Mouse (Mus musculus): Measurements from ENCODE around the gene Parp11.
"Not testable (repeated sequence)": the region's sequence is repeated elsewhere in the genome, so short reads cannot be mapped to it uniquely, and the experiment has no call there.

The Parp11 gene

DNA sequence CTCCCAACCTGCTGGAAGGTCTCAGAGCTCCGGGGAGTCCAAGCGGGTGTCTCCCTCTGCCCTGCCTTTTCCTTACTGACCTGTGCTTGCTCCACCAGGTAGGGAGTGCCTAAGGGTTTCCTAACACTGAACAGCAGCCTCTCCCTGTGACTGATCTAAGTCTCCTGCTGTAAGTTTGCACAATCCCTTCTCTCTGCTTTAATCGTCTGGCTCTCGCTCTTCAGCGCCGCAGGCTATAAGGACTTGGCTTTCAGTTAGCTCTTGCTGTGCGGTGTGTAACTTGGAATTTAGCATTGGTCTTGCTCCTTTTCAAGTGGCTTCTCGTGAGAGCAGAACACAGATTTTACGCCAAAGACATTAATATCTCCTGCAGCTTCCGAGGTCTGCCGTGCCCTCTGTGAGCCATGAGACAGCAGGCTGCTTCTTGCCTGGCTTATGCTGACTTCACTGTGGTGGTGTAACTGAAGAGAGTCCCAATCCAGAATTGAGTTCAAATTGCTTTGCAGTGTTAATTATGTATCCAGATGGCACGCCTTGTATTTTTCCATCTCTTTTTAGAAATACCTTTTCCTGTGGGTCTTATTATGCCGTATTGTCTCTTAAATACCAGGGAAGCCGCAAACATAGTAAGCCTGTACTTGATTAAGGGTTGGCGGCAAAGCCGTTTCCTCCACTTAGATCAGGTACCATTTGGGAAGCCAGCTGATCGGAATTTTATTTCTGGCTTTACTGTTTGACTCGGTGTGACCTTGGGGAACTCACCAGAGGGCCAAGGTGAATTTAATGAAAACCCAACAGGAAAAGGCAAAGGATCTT lies 50.4 kb downstream of the Parp11 start:
- no peak for DNase-seq

DNA sequence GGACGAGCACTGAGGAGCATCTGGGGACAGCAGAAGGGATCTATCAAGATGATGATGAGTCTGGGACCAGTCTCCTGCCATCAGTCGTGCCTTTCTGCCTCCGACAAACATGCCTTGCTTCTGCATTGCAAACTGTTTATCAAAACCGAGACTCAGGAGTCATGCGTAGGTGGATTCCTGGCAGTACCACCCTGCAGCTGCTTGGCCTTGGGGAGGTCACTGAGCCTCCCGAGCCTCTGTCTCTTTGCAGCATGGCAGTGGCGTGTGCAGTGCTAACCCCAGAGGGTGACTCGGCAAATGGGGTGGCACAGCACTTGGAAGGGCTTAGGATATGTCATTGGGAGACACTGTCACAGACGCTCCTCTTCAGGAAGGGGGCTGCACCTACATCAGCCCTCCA lies 53.5 kb downstream of the Parp11 start:
- no peak for DNase-seq

DNA sequence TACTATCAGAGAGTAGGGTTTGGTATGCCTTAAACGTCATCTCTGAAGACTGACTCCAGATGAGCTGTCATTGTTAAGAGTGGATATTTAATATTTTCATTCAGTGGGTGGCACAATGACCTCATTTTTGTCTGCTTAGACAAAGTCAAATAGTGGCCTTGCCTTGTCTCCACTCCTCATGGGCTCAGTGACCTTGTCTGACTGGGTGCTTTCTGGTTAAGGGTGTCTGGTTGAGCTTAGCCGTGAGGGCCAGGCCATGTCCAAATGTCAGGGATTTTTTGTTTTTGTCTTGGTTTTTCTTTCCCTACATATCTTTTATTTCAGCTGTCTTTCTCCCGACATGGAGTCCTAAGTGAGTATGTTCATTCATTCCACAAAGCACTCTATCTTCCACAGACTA lies 54.2 kb downstream of the Parp11 start:
- DNase-seq, result no peak

DNA sequence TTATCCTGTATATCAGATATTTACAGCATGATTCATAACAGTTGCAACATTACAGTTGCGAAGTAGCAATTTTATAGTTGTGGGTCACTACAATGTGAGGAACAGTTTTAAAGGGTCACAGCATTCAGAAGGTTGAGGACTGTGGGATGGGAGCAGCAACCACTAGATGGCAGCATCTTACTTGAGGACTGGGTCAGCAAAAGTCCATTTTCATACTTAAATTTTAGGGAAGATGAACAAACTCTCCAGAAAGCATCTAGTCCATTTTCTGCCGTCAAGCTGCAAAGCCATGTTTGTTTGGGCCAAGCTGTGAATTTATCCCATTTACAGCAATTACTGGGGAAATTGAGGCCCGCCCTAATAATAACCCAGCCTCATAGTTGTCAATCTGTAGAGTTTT lies 55.9 kb downstream of the Parp11 start:
- DNase-seq, result peak; percentile 79

DNA sequence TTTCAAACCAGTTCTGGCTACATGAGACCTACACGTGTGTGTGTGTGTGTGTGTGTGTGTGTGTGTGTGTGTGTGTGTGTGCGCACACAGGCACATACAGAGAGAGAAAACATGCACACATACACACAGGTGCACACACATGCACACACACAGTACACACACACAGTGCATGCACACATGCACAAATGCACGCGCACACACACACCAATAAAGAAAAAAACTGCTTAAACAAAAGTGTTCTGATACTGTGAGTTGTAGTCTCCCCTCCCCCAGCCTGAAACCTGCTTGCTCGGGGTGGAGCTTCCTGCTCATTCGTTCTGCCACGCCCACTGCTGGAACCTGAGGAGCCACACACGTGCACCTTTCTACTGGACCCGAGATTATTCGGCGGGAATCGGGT lies 67.1 kb downstream of the Parp11 start:
- DNase-seq, result not testable (repeated sequence)

DNA sequence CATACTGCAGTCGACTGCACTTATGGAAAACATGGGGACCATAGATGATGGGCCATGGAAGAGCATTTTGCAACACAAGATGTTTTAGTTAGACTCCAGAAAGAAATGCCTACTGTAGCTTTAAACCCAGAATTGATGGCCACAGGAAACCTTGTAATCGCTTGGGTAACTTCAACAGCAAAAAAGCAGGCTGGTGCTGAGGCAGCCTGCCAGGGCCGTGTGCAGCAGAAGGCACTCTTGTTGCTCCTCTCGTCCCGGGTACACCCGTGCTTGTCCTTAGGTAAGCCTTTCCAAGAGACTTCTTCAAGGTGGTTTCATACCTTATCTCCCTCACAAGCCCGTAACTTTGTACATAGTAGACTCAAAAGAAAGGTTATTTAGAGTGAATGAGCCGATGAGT lies 74.5 kb downstream of the Parp11 start:
- DNase-seq, result no peak

DNA sequence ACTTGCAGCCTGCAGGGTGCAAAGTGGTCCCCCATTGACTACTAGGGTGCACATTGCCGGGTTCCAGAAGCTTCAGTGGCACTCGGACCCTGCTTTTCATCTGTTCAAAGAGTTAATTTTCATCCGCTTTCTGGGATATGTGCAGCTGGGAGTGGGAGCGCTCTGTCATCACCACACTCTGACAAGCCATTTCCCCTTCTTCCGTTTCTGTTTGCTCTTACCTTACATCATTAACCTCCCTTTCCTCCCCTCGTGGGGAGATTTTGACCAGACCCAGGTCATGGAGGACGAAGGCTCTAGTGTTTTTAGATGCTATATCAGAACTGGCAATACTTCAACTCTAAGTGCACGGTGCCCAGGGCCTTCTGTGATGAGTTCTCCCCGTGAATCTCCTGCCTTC lies 75.7 kb downstream of the Parp11 start:
- DNase-seq, result no peak

DNA sequence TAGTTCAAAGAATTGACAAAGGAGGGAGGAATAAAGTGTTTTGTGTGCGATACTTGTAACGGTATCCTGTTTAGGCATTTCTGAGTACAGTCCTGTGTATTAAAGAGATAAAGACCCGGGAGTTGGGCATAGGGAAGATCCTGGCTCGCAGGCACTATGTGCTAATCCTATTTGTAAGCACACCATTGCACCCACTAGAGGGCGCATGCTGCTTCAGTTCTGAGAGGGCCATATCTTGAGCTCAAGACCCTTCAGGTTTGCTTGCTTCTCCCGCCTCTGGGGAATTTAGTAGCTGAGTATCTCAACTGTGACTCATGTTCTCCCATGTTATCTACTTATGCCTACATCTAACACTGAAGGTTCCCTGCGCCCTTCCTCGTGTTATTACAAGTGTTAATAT lies 77.8 kb downstream of the Parp11 start:
- peak; percentile 84 for DNase-seq

DNA sequence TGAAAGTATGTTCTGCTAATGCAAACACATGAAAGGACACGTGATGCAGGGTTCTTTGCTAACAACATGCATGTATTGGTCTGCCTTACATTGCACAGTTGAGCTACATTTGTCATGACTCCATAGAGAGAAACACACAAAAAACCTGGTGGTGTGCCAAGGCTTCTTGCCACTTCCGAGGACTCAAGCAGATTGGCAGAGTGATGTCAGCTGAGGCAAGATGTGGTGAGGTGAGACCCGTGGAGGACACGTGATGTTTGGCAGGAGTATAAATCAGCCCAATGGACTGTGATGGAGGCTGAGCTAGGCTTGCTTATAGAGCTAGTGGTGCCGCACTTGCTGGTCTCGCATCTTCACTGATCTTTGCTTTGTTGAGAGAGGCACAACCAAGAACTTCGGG lies 82.0 kb downstream of the Parp11 start:
- no peak for DNase-seq

DNA sequence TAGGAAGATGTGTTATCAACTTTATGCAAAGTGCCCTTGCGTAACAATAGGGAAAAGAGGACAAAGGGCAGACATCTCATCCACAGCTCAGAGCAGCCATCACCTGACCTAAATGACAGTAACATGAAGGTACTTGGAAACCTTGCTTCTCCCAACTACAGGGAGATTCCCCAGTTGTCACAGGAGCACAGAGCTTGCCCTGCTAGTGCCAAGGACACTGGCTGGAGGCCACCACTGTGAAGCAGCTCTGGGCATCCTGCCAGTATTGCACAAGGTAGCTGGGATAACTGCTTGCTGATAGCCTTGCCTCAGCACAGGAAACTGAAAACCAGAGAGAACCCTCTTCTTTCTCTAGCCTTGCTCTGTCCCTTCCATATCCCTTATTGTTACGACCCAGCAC lies 82.8 kb downstream of the Parp11 start:
- peak; percentile 84 for DNase-seq

DNA sequence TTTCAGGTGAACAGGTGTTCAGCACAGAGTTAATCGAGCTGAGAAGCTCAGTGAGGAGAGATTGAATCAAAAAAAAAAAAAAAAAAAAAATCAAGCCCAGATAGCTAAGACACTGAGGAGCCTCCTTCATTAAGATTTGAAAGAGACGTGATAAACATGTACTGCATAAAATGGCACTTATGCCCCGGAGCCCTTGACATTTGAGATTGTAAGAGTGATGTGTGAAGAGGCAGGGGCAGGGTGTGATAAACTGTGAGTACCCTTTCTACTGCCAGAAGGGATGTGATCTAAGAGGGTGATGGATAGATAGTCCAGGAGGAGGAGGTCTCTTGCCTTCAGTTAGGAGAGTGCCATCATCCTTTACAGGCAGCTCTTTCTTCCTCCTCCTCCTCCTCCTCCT lies 83.6 kb downstream of the Parp11 start:
- no peak for DNase-seq

DNA sequence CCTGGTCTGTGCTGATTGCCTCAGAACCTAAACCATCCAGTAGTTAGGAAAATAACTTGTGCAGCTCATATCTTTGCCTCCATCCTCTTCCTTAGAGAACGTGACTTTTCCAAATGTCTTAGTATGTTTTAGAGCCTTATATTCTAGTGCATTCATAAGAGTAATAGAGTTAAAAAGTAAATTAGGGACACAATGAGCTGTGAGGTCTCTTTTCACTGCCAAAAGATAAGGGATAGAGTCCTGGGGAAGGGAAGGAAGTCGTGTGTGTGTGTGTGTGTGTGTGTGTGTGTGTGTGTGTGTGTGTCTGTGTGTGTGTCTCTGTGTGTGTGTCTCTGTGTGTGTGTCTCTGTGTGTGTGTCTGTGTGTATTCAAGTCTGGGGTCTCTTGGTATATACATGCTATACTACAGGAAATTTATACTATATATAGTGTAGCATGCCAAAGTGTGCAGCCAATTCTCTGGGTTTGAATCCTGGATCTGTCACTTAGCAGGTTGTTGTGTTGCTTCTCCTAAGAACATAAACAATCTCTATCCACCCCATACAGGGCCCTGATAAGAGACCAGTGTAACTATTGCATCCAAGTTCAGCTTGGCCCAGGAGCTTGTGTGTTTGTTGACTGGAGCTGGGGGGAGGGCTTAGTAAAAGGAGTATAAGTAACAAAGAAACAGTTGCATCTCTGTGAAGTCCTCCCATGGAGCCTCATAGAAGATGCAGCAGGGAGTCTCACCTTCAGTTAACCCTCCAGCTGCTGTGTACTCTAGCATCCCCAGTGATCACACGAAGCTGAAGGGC lies 85.0 kb downstream of the Parp11 start:
- DNase-seq, result no peak

DNA sequence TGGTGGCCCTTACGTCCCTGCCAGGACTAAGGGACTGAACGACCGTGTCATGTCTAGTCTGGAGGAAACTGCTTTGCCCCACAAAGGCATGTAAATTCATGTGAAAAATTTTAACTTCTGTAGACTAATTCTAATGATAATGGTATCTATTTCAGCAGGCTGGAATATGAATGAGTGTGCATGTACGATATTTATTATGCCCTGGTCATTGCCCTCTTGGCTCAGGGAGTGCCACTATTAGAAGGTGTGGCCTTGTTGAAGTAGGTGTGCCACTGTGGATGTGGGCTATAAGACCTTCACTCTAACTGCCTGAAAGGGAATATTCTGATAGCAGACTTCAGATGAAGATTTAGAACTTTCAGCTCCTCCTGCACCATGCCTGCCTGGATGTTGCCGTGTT lies 85.7 kb downstream of the Parp11 start:
- no peak for DNase-seq

DNA sequence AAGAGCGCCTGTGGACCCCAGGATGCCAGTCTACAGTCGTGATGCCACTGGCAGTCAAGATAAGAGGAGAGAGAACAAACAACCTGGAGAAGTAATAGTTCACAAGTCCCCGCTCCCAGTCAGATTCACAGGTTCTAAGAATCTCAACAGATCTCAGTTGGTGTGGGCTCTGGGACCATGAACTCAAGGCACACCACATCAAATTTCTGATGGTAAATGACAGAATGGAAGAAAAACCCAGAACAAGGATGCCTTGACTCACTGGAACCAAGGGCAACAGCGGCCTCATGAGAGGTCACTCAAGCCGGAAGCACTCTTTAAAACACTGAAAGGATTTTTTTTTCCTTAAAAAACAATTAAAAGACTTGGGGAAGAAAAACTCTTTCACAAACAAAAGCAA lies 87.1 kb downstream of the Parp11 start:
- DNase-seq, result no peak

DNA sequence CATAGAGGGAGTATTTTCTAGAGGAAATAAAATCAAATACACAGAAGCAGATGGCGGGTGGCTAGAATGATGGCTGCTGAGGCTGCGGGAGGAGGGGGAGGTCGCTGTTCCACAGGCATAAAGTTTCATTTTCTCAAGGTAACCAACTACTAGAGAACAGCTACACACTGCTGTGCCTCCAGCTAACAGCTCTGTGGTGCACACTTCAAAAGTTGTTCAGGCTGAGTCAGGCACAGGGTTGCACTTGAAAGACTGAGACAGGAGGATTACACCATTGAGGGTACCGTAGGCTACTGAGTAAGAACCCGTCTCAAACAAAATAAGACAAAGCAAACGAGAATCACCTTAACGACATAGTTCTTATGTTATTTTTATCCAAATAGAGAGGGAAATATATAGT lies 90.4 kb downstream of the Parp11 start:
- no peak for DNase-seq

DNA sequence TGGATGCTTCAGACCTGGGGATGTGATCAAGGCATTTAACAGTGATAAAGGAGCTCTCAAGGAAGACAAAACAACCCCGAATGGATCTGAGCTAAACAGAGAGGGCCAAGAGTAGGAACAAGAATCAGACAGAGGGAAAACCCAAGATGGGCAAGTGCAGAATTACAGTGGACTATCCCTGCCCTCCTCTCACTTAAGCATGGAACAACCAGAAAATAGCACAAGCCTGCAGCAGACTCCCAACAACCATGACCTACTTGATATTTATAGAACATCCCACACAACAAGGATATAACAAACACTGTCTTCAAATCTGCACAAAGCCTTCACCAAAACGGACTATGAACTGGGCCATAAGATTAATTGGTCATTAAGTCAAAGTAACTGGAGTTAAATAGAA lies 91.5 kb downstream of the Parp11 start:
- no peak for DNase-seq

DNA sequence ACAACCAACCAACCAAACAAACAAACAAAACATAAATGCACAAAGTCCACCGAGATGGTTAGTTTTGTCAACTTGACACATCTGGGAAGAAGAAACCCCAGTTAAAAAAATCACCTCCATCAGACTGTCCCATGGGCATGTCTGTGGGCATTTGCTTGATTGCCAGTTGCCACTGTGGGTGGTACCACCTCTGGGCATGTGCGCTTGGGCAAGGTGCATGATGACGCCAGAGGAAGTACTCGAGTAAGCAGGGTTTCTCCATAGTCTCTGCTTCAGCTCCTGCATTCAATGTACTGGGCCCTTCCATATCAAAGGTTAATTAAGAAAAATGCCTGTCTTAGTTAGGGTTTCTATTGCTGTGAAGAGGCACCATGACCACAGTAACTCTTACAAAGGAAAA lies 92.6 kb downstream of the Parp11 start:
- no peak for DNase-seq

DNA sequence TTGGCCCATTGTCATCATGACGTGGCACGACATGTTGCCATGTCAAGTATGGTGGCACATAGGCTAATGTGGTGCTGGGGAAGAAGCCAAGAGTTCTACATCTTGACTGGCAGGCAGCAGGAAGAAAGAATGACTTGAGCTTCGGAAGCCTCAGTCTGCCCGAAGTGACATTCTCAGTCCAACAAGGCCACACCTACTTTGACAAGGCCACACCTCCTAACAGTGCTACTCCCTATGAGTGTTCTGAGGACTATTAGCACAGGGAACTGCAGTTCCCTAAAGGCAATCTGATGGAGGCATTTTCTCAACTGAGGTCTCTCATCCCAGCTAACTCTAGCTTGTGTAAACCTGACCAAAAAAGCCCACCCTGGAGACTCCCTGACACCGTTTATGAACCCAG lies 93.0 kb downstream of the Parp11 start:
- no peak for DNase-seq

DNA sequence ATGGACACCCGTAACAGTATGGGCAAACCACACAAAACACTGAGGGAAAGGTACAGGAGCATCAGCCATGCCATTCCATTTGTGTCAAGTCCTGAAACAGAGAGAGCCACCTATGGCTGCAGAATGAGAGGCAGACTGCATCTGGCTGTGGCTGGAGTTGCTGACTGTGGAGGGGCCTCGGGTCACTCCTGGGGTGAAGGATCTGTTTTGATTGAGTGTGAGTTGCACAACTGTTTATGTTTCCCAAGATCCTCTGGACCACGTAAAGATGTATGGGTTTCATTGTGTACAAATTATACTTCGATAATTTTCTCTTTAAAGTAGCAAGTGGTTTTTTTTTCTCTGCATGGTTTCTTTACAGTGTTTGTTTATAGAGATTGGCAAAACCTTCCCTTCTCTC lies 93.9 kb downstream of the Parp11 start:
- no peak for DNase-seq

DNA sequence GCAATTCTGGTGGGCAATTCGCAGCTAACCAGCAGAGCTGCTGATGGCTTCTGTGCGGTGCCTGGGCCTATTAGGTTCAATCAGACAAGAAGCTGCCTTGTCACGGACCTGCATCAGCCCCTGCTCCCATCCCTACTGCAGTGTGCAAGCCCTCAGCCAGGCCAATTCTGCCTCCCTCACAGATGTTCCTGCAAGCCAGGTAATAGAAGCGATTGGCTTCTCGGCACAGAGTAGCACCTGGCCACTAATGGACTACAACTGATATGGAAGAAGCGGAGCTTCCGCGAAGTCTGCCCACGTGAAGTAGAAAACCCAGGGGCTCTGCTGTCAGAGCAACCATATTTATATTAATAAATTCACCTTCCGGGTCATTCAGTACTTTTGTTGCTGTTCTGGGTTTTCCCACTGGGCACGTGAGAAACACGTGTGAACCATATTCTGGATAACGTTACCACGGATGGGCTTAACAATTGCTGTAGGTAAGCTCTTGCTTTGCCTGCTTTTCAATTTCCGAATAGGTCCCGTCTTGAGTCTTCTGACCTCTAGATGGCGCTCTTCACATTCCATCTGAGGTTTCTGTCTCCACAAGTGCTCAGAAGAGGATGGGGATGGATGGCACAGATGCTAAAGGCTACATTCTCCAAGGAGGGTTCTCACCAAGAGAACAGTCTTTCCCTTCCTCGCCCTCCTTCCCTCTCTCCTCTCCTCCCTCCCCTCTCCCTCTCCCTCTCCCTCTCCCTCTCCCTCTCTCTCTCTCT lies 95.2 kb downstream of the Parp11 start:
- DNase-seq, result peak; percentile 70
